Mouse (Mus musculus) embryonic facial prominence, embryonic 11.5 days (tissue): ENCODE results near the gene Uggt2. TPM values are rescaled to one million over a fixed set of nuclear protein-coding genes. Genes with fewer than 3 reads are reported as not detected.

Experiments
- ATAC-seq: fragments of 200-750 bp; cut with Nextera tagmentation; replicated peaks from 2 replicates; pipeline ENCODE4 v1.8.0; 2017; ENCODE audit warnings: low read depth; ENCODE audit not compliant: insufficient number of reproducible peaks, low FRiP score, low TSS enrichment
- DNase-seq: peaks from one replicate; pipeline ENCODE4 v3.0.0-alpha.2; 2015; ENCODE audit warnings: low spot score
- H3K27ac ChIP-seq: fragments of 300-500 bp; sonication (generic); replicated peaks from 2 replicates; pipeline ENCODE4 v1.5.1; 2014; ENCODE audit warnings: mild to moderate bottlenecking, low read depth, low read length, control low read depth
- H3K27me3 ChIP-seq: fragments of 300-500 bp; sonication (generic); 2 replicates; pipeline ENCODE4 v1.6.1; 2014; ENCODE audit warnings: mild to moderate bottlenecking, low read length, moderate library complexity, mixed read lengths; ENCODE audit not compliant: control insufficient read depth, insufficient read depth
- H3K36me3 ChIP-seq: fragments of 300-500 bp; sonication (generic); replicated peaks from 2 replicates; pipeline ENCODE4 v1.6.1; 2014; ENCODE audit warnings: low read depth, mild to moderate bottlenecking, low read length, moderate library complexity, mixed read lengths; ENCODE audit not compliant: control insufficient read depth, insufficient read depth
- H3K4me1 ChIP-seq: fragments of 300-500 bp; sonication (generic); 2 replicates; pipeline ENCODE4 v1.6.1; 2014; ENCODE audit warnings: low read length, mixed read lengths; ENCODE audit not compliant: control insufficient read depth, insufficient read depth
- H3K4me2 ChIP-seq: fragments of 300-500 bp; sonication (generic); 2 replicates; pipeline ENCODE4 v1.6.1; 2014; ENCODE audit warnings: low read depth, mild to moderate bottlenecking, control low read depth, low read length, moderate library complexity
- H3K4me3 ChIP-seq: fragments of 300-500 bp; sonication (generic); 2 replicates; pipeline ENCODE4 v1.5.1; 2014; ENCODE audit warnings: low read depth, low read length, control low read depth
- H3K9ac ChIP-seq: fragments of 300-500 bp; sonication (generic); replicated peaks from 2 replicates; pipeline ENCODE4 v1.6.1; 2014; ENCODE audit warnings: mild to moderate bottlenecking, control low read depth, low read length
- H3K9me3 ChIP-seq: fragments of 300-500 bp; sonication (generic); replicated peaks from 2 replicates; pipeline ENCODE4 v1.6.1; 2016; ENCODE audit warnings: mild to moderate bottlenecking, low read length, inconsistent platforms, mixed read lengths; ENCODE audit not compliant: control insufficient read depth
- WGBS: fragments of 180-500 bp; shearing (Covaris S2); extraction: QIAGEN DNeasy Blood & Tissue Kit; methylation state at CpG from one replicate; pipeline ENCODE4 v1.1.7; 2014; 5-methylcytosine and 5-hydroxymethylcytosine counted together
- polyA plus RNA-seq: library from polyadenylated mRNA; unstranded; fragments of >200 nt; fragmentation: Nextera tagmentation; extraction: Ambion mirVana; gene quantifications from 2 replicates; pipeline ENCODE4 v1.2.1, GENCODE M21; 2014

Gene Uggt2
- polyA plus RNA-seq, 1 experiment from 2014 or later: 15.6 TPM

GRCm38 (mm10) chr14:119060682-119061081, 38.5 kb downstream of the Uggt2 start:
- DNase-seq (no peak), ATAC-seq (no peak)
- no peaks in the 10 kb centered on the region for H3K27me3 ChIP-seq
- no peak overlapping the region for H3K4me3 ChIP-seq
- H3K4me1 ChIP-seq: no peaks in the 10 kb centered on the region
- H3K27ac ChIP-seq: no peak overlapping the region
- no peak overlapping the region for H3K4me2 ChIP-seq
- H3K36me3 ChIP-seq: no peaks in the 10 kb centered on the region
- no peaks in the 10 kb centered on the region for H3K9me3 ChIP-seq
- H3K9ac ChIP-seq: no peak overlapping the region
- 90% methylated on average over 2 of the region's 2 CpGs for WGBS

DNA sequence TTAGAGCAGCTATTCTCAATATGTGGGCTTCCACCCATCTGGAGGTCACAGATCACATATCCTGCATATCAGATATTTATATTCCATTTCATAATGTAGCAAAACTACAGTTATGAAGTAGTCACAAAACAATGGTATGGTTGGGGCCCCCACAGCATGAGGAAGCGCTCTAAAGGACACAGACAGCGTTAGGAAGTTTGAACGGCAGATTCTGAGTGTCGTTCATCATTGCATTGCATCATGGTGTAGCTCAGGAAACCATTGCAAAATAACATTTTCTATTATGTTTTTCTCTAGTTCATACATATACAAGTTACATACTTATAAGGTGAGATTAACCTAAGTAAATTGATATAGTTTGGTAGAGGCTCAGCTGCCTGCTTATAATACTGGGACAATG, 42.2 kb downstream of the Uggt2 start:
- H3K4me3 ChIP-seq: no peak overlapping the region
- ATAC-seq (no peak), DNase-seq (no peak)
- H3K27me3 ChIP-seq: no peaks in the 10 kb centered on the region
- no peaks in the 10 kb centered on the region for H3K9me3 ChIP-seq
- 98% methylated on average over 4 of the region's 4 CpGs for WGBS
- no peak overlapping the region for H3K9ac ChIP-seq
- no peak overlapping the region for H3K27ac ChIP-seq
- no peaks in the 10 kb centered on the region for H3K36me3 ChIP-seq
- H3K4me2 ChIP-seq: no peak overlapping the region
- no peaks in the 10 kb centered on the region for H3K4me1 ChIP-seq

DNA sequence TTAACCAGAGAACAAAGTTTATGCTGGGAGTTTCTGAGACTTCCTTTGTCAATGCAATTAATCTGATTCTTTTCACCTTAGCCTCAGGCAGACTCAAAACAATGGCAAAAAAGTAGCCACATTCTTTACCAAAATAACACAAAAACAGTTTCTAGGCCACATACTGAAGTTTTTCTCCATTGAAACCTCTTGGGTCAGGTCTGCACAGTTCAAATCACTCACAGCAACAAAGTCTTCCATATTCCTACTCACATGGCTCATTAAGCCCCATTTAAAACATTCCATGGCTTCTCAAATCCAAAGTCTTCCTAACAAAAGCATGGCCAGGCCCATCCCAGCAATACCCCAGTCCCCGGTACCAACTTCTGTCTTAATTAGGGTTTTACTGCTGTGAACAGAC, 46.3 kb downstream of the Uggt2 start:
- Histone ChIP-seq H3K9ac (no peak overlapping the region), H3K36me3 (no peaks in the 10 kb centered on the region), H3K4me2 (no peak overlapping the region), H3K27me3 (no peaks in the 10 kb centered on the region), H3K27ac (no peak overlapping the region), H3K4me1 (no peaks in the 10 kb centered on the region), H3K4me3 (no peak overlapping the region), H3K9me3 (no peaks in the 10 kb centered on the region)
- 90% methylated on average over 1 of the region's 1 CpGs for WGBS
- DNase-seq: no peak
- no peak for ATAC-seq

GRCm38 (mm10) chr14:119052361-119052760, 46.9 kb downstream of the Uggt2 start:
- Histone ChIP-seq H3K9ac (no peak overlapping the region), H3K27me3 (no peaks in the 10 kb centered on the region), H3K27ac (no peak overlapping the region), H3K9me3 (no peaks in the 10 kb centered on the region), H3K36me3 (no peaks in the 10 kb centered on the region), H3K4me1 (no peaks in the 10 kb centered on the region), H3K4me2 (no peak overlapping the region), H3K4me3 (no peak overlapping the region)
- ATAC-seq: no peak
- WGBS: 90% methylated on average over 3 of the region's 3 CpGs
- no peak for DNase-seq

GRCm38 (mm10) chr14:119043765-119044164, 55.5 kb downstream of the Uggt2 start:
- Histone ChIP-seq H3K4me1 (no peaks in the 10 kb centered on the region), H3K4me3 (no peak overlapping the region), H3K9me3 (no peaks in the 10 kb centered on the region), H3K27me3 (no peaks in the 10 kb centered on the region), H3K27ac (no peak overlapping the region), H3K4me2 (no peak overlapping the region), H3K36me3 (no peaks in the 10 kb centered on the region), H3K9ac (no peak overlapping the region)
- WGBS: 90% methylated on average over 7 of the region's 7 CpGs
- ATAC-seq (no peak), DNase-seq (no peak)

DNA sequence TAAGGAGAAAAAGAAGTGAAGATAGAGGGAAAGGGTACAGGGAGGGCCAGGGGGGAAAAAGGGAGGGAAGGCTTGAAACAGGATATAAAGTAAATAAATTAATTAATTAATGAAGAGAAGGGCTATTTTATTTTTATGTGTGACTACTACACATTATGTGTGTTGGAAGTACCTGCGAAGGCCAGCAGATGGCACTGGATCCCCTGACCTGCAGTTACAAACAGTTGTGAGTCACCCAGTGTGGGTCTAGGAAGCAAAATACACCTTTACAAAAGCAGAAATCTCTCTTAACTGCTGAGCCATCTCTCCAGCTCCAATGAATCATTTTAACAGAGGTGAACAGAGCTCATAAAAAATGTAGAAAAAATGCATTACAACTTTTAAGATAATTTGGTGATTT, 59.0 kb downstream of the Uggt2 start:
- WGBS: 57% methylated on average over 1 of the region's 1 CpGs

DNA sequence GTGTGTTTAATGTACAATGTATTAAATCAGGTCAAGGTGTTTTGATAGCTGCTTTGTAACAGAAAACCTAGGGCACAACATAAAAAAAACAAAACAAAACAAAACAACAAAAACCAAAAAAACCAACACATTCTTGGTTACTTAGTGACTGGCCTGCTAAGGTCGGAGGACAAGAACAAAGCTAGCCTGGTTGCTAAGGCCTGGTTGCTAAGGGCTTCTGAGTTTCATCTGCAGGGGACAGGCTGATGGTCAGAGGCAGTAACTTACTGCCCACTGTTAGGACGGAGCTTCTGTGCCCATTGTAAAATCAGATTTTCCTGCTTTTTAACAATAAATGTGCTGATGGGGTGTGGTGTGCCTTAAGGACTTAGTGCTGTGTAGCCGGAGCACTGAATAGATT, 61.5 kb downstream of the Uggt2 start:
- no peak overlapping the region for H3K9ac ChIP-seq
- no peaks in the 10 kb centered on the region for H3K4me1 ChIP-seq
- H3K27ac ChIP-seq: no peak overlapping the region
- 59% methylated on average over 3 of the region's 3 CpGs for WGBS
- DNase-seq (no peak), ATAC-seq (no peak)
- H3K27me3 ChIP-seq: no peaks in the 10 kb centered on the region
- no peak overlapping the region for H3K4me3 ChIP-seq
- no peaks in the 10 kb centered on the region; the same call in 1 of the 2 replicates for H3K36me3 ChIP-seq
- H3K4me2 ChIP-seq: no peak overlapping the region
- no peaks in the 10 kb centered on the region for H3K9me3 ChIP-seq

More for the DNA sequence above, 59.0 kb downstream of the Uggt2 start:
- ATAC-seq (no peak), DNase-seq (peak; percentile 65)
- Histone ChIP-seq H3K27ac (no peak overlapping the region), H3K36me3 (no peaks in the 10 kb centered on the region; the same call in 1 of the 2 replicates), H3K4me2 (no peak overlapping the region), H3K9ac (no peak overlapping the region), H3K4me1 (no peaks in the 10 kb centered on the region), H3K27me3 (no peaks in the 10 kb centered on the region), H3K9me3 (no peaks in the 10 kb centered on the region), H3K4me3 (no peak overlapping the region)

GRCm38 (mm10) chr14:119037076-119037683, 62.0 kb downstream of the Uggt2 start:
- WGBS: 89% methylated on average over 12 of the region's 12 CpGs
- Histone ChIP-seq H3K4me3 (no peak overlapping the region), H3K36me3 (no peaks in the 10 kb centered on the region; the same call in 1 of the 2 replicates), H3K9ac (no peak overlapping the region), H3K27ac (no peak overlapping the region), H3K27me3 (no peaks in the 10 kb centered on the region), H3K9me3 (no peaks in the 10 kb centered on the region), H3K4me1 (no peaks in the 10 kb centered on the region), H3K4me2 (no peak overlapping the region)
- DNase-seq (no peak), ATAC-seq (no peak)
